Mouse (Mus musculus): ENCODE results near the gene Ampd1. TPM values are rescaled to one million over a fixed set of nuclear protein-coding genes. Genes with fewer than 3 reads are reported as not detected.

Ampd1 gene
- polyA plus RNA-seq, 1 experiment from 2014 or later: 0.31 TPM

- no peak overlapping the region for H3K27ac ChIP-seq (ENCODE audit: low read depth, low read length)
Measured at GRCm38 (mm10) chr3:103147775-103148174, 74.0 kb downstream of the Ampd1 start.

DNA sequence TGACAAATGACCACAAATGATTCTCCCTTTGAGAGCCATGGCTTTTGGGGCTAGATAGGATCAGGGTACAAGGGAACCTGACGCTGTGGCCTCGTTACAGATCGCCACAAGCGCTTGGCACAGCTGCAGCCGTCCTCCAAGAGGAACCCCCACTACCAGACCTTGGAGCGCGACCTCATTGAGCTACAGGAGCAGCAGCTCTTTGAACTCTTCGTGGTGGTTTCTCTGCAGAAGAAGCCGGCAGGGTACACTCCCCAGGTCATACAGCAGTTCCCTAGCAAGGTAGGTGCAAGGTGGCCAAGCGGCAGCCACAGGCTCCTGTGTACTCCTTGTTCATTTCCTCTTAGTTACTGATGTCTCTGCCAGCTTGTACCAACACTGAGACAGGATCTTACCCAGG, 75.1 kb downstream of the Ampd1 start:
- DNase-seq (ENCODE audit: low spot score) (no peak), ATAC-seq (ENCODE audit: low FRiP score) (no peak)
- Histone ChIP-seq H3K9ac (ENCODE audit: low read depth, low read length) (no peak overlapping the region), H3K4me3 (ENCODE audit: low read depth, low read length) (no peak overlapping the region), H3K27ac (ENCODE audit: low read depth, low read length) (no peak overlapping the region), H3K9me3 (ENCODE audit: control insufficient read depth, low read length) (no peaks in the 10 kb centered on the region), H3K27me3 (ENCODE audit: control insufficient read depth, insufficient read depth, low read length) (no peaks in the 10 kb centered on the region), H3K36me3 (ENCODE audit: control insufficient read depth, insufficient read depth, low read length) (no peaks in the 10 kb centered on the region), H3K4me1 (replicated peaks; ENCODE audit: control insufficient read depth, insufficient read depth, low read length) (no peaks in the 10 kb centered on the region), H3K4me2 (replicated peaks; ENCODE audit: low read depth, low read length) (no peak overlapping the region)
- 87% methylated on average over 10 of the region's 10 CpGs for WGBS

More at GRCm38 (mm10) chr3:103147775-103148174, 74.0 kb downstream of the Ampd1 start:
- Histone ChIP-seq H3K9me3 (ENCODE audit: control insufficient read depth, low read length) (no peaks in the 10 kb centered on the region), H3K9ac (ENCODE audit: low read depth, low read length) (no peak overlapping the region), H3K36me3 (ENCODE audit: control insufficient read depth, insufficient read depth, low read length) (no peaks in the 10 kb centered on the region), H3K4me3 (ENCODE audit: low read depth, low read length) (no peak overlapping the region), H3K27me3 (ENCODE audit: control insufficient read depth, insufficient read depth, low read length) (no peaks in the 10 kb centered on the region), H3K4me1 (replicated peaks; ENCODE audit: control insufficient read depth, insufficient read depth, low read length) (no peaks in the 10 kb centered on the region), H3K4me2 (replicated peaks; ENCODE audit: low read depth, low read length) (no peak overlapping the region)
- ATAC-seq (ENCODE audit: low FRiP score) (no peak), DNase-seq (ENCODE audit: low spot score) (no peak)
- WGBS: 86% methylated on average over 4 of the region's 4 CpGs

Other genes with a start within 250 kb of the Ampd1 start
- 0.11 TPM in 1 of 2 replicates, not detected in the other for gene Sycp1, start 137.9 kb upstream of the Ampd1 start, polyA plus RNA-seq (2014; fragmentation: Nextera tagmentation; extraction: Ambion mirVana)
- gene Nr1h5, start 109.9 kb upstream of the Ampd1 start, polyA plus RNA-seq (2014; fragmentation: Nextera tagmentation; extraction: Ambion mirVana): not detected in 2 replicates
- gene Sike1, start 78.3 kb upstream of the Ampd1 start, polyA plus RNA-seq (2014; fragmentation: Nextera tagmentation; extraction: Ambion mirVana): 103 and 104 TPM in 2 replicates
- 561 and 569 TPM in 2 replicates for gene Csde1, start 53.6 kb upstream of the Ampd1 start, polyA plus RNA-seq (2014; fragmentation: Nextera tagmentation; extraction: Ambion mirVana)
- 143 and 160 TPM in 2 replicates for gene Nras, start 15.7 kb upstream of the Ampd1 start, polyA plus RNA-seq (2014; fragmentation: Nextera tagmentation; extraction: Ambion mirVana)
- gene Dennd2c, start 28.6 kb downstream of the Ampd1 start, polyA plus RNA-seq (2014; fragmentation: Nextera tagmentation; extraction: Ambion mirVana): 2.5 and 2.9 TPM in 2 replicates
- gene Bcas2, start 97.6 kb downstream of the Ampd1 start, polyA plus RNA-seq (2014; fragmentation: Nextera tagmentation; extraction: Ambion mirVana): 241 and 251 TPM in 2 replicates
- gene Trim33, start 205.3 kb downstream of the Ampd1 start, polyA plus RNA-seq (2014; fragmentation: Nextera tagmentation; extraction: Ambion mirVana): 23.7 and 35.8 TPM in 2 replicates

Measured in hindbrain, embryonic 11.5 days (tissue).